17 mouse cellular contexts compared by ENCODE assay signal in genomic region chr16:76358128-76358748, GRCm38 (mm10). TPM values are rescaled to one million over a fixed set of nuclear protein-coding genes. Genes with fewer than 3 reads are reported as not detected.
DNase-seq lines count a peak whose midpoint lies in the region; ATAC-seq and TF ChIP-seq lines count a peak whose summit lies in the region.
"Had no signal": no experiment of that assay in that cellular context is flagged by ENCODE, and none has a peak within 500 bp of the region (broad histone marks: within the 10 kb centered on the region; RNA-seq: fewer than 3 reads in every experiment).

No protein-coding gene starts in this region.

- no peak overlapping the region for H3K4me3 ChIP-seq in forebrain, embryonic 11.5 days (ENCODE audit: low read depth, low read length)
- no peak overlapping the region for H3K4me3 ChIP-seq in forebrain, embryonic 10.5 days
- no peak overlapping the region for H3K4me3 ChIP-seq in lung, embryonic 14.5 days (ENCODE audit: low read depth, low read length)
- H3K4me3 ChIP-seq in lung, adult 2 months (replicated peaks; ENCODE audit: extremely low read depth, low read depth, low read length) = no peak overlapping the region
- no peak overlapping the region for H3K4me3 ChIP-seq in stomach, embryonic 16.5 days (replicated peaks; ENCODE audit: low read length)
- H3K4me3 ChIP-seq in lung, postnatal 0 days (ENCODE audit: low read depth, low read length) = no peak overlapping the region
- H3K4me3 ChIP-seq: embryonic facial prominence, embryonic 13.5 days; liver, embryonic 13.5 days; neural tube, embryonic 13.5 days had no signal

- peak; percentile 47; the same call in 1 of the 2 replicates for ATAC-seq in forebrain, embryonic 11.5 days (replicated peaks; ENCODE audit: low FRiP score)
- 0 out of 2 replicates have a peak, but pooled peaks have one; percentile 33 for ATAC-seq in lung, embryonic 14.5 days (ENCODE audit: insufficient read depth)
- peak; percentile 66 for ATAC-seq in stomach, embryonic 16.5 days (ENCODE audit: insufficient read depth, low FRiP score)
- no peak; the same call in 1 of the 2 replicates for ATAC-seq in lung, postnatal 0 days

- no peak overlapping the region for H3K27ac ChIP-seq in forebrain, embryonic 11.5 days (ENCODE audit: low read depth, low read length)
- H3K27ac ChIP-seq in forebrain, embryonic 10.5 days = no peak overlapping the region
- H3K27ac ChIP-seq in lung, embryonic 14.5 days (ENCODE audit: low read depth) = no peak overlapping the region
- no peak overlapping the region for H3K27ac ChIP-seq in stomach, embryonic 16.5 days (ENCODE audit: low read length)
- H3K27ac ChIP-seq in lung, postnatal 0 days (ENCODE audit: low read length) = no peak overlapping the region
- H3K27ac ChIP-seq: embryonic facial prominence, embryonic 13.5 days; liver, embryonic 13.5 days; neural tube, embryonic 13.5 days had no signal

- no peaks in the 10 kb centered on the region for H3K36me3 ChIP-seq in forebrain, embryonic 11.5 days (ENCODE audit: control insufficient read depth, insufficient read depth, low read length)
- peaks cover 5% of the 10 kb centered on the region for H3K36me3 ChIP-seq in forebrain, embryonic 10.5 days (replicated peaks)
- no peaks in the 10 kb centered on the region for H3K36me3 ChIP-seq in lung, embryonic 14.5 days (ENCODE audit: insufficient read depth)
- H3K36me3 ChIP-seq in stomach, embryonic 16.5 days (ENCODE audit: control insufficient read depth, insufficient read depth, low read length) = no peaks in the 10 kb centered on the region
- H3K36me3 ChIP-seq in lung, postnatal 0 days (ENCODE audit: insufficient read depth, low read length) = no peaks in the 10 kb centered on the region
- H3K36me3 ChIP-seq: embryonic facial prominence, embryonic 13.5 days; neural tube, embryonic 13.5 days had no signal

- no peak for TF ChIP-seq CTCF in lung, embryonic 14.5 days (IDR thresholded peaks at IDR 0.05; ENCODE audit: low read depth)
- TF ChIP-seq CTCF in lung, adult 2 months (IDR thresholded peaks at IDR 0.05; ENCODE audit: insufficient read depth, low read length) = no peak
- no peak for TF ChIP-seq CTCF in lung, postnatal 0 days (IDR thresholded peaks at IDR 0.05)

- H3K27me3 ChIP-seq in forebrain, embryonic 11.5 days (ENCODE audit: control insufficient read depth, insufficient read depth, low read length) = no peaks in the 10 kb centered on the region
- no peaks in the 10 kb centered on the region for H3K27me3 ChIP-seq in forebrain, embryonic 10.5 days (ENCODE audit: poor library complexity, severe bottlenecking)
- no peaks in the 10 kb centered on the region for H3K27me3 ChIP-seq in lung, embryonic 14.5 days (ENCODE audit: insufficient read depth, low read length)
- no peaks in the 10 kb centered on the region for H3K27me3 ChIP-seq in stomach, embryonic 16.5 days (ENCODE audit: control insufficient read depth, insufficient read depth, low read length)
- H3K27me3 ChIP-seq in lung, postnatal 0 days (replicated peaks; ENCODE audit: insufficient read depth, low read length) = no peaks in the 10 kb centered on the region
- H3K27me3 ChIP-seq: embryonic facial prominence, embryonic 13.5 days; liver, embryonic 13.5 days; neural tube, embryonic 13.5 days had no signal

- H3K9me3 ChIP-seq in forebrain, embryonic 11.5 days (ENCODE audit: control insufficient read depth, low read length) = no peaks in the 10 kb centered on the region
- H3K9me3 ChIP-seq in forebrain, embryonic 10.5 days = no peaks in the 10 kb centered on the region
- H3K9me3 ChIP-seq in lung, embryonic 14.5 days (ENCODE audit: low read depth, low read length) = no peaks in the 10 kb centered on the region
- no peaks in the 10 kb centered on the region for H3K9me3 ChIP-seq in stomach, embryonic 16.5 days (replicated peaks; ENCODE audit: control insufficient read depth, low read length)
- no peaks in the 10 kb centered on the region for H3K9me3 ChIP-seq in lung, postnatal 0 days (ENCODE audit: low read length)
- H3K9me3 ChIP-seq: embryonic facial prominence, embryonic 13.5 days; liver, embryonic 13.5 days; neural tube, embryonic 13.5 days had no signal

- TF ChIP-seq POLR2A in lung, adult 2 months (IDR thresholded peaks at IDR 0.05; ENCODE audit: borderline replicate concordance, extremely low read depth, low read depth, low read length) = no peak

- no peak overlapping the region for H3K9ac ChIP-seq in forebrain, embryonic 11.5 days (ENCODE audit: low read length)
- no peak overlapping the region for H3K9ac ChIP-seq in lung, embryonic 14.5 days
- H3K9ac ChIP-seq in stomach, embryonic 16.5 days (ENCODE audit: low read length) = no peak overlapping the region
- no peak overlapping the region for H3K9ac ChIP-seq in lung, postnatal 0 days (replicated peaks; ENCODE audit: low read depth)
- H3K9ac ChIP-seq: embryonic facial prominence, embryonic 13.5 days; liver, embryonic 13.5 days; neural tube, embryonic 13.5 days had no signal

- no peak for DNase-seq in forebrain, embryonic 11.5 days (ENCODE audit: low spot score)
- DNase-seq in forebrain, embryonic 10.5 days (ENCODE audit: extremely low spot score, low spot score) = no peak
- DNase-seq in lung, embryonic 14.5 days = no peak
- DNase-seq in lung, adult 2 months = no peak
- peak; percentile 97 for DNase-seq in large intestine, adult 2 months (ENCODE audit: low read depth, low spot score)
- no peak for DNase-seq in cerebellum, adult 11-12 months
- DNase-seq in lung, postnatal 0 days (ENCODE audit: low spot score) = no peak
- DNase-seq: cerebellum, adult 9-10 months; heart, adult 18-20 months; layer of hippocampus, postnatal 36 days; liver, embryonic 13.5 days; lung, postnatal 36 days; midbrain, embryonic 14.5 days; thymus, postnatal 25 days had no signal

- no peak overlapping the region for H3K4me2 ChIP-seq in forebrain, embryonic 11.5 days (ENCODE audit: low read depth, low read length, severe bottlenecking)
- no peak overlapping the region for H3K4me2 ChIP-seq in lung, embryonic 14.5 days
- H3K4me2 ChIP-seq in stomach, embryonic 16.5 days (ENCODE audit: low read depth, low read length) = peak overlapping the region; percentile 24; the same call in 1 of the 2 replicates
- H3K4me2 ChIP-seq in lung, postnatal 0 days (replicated peaks; ENCODE audit: low read depth, low read length) = no peak overlapping the region
- H3K4me2 ChIP-seq: embryonic facial prominence, embryonic 13.5 days; liver, embryonic 13.5 days; neural tube, embryonic 13.5 days had no signal

- TF ChIP-seq EP300 in lung, postnatal 0 days (IDR thresholded peaks at IDR 0.05) = no peak

- 73% methylated on average over 18 of the region's 18 CpGs for WGBS in forebrain, embryonic 11.5 days
- WGBS in forebrain, embryonic 10.5 days = 80% methylated on average over 18 of the region's 18 CpGs
- 62% methylated on average over 18 of the region's 18 CpGs for WGBS in lung, embryonic 14.5 days
- 72% methylated on average over 18 of the region's 18 CpGs for WGBS in lung, adult 2 months
- 33% methylated on average over 18 of the region's 18 CpGs for WGBS in large intestine, adult 2 months
- 57% methylated on average over 18 of the region's 18 CpGs for WGBS in stomach, embryonic 16.5 days
- WGBS in lung, postnatal 0 days = 63% methylated on average over 18 of the region's 18 CpGs

- H3K4me1 ChIP-seq in forebrain, embryonic 11.5 days (replicated peaks; ENCODE audit: control insufficient read depth, insufficient read depth, low read length) = no peaks in the 10 kb centered on the region
- H3K4me1 ChIP-seq in forebrain, embryonic 10.5 days = peaks cover 27% of the 10 kb centered on the region
- 0 out of 2 replicates have a peak, but pooled peaks cover 4% of the 10 kb centered on the region for H3K4me1 ChIP-seq in lung, embryonic 14.5 days (ENCODE audit: insufficient read depth)
- peaks cover 10% of the 10 kb centered on the region for H3K4me1 ChIP-seq in lung, adult 2 months (ENCODE audit: control insufficient read depth, insufficient read depth, low read length)
- peaks cover 5% of the 10 kb centered on the region; the same call in 1 of the 2 replicates for H3K4me1 ChIP-seq in stomach, embryonic 16.5 days (ENCODE audit: control insufficient read depth, insufficient read depth, low read length)
- 0 out of 2 replicates have a peak, but pooled peaks cover 7% of the 10 kb centered on the region for H3K4me1 ChIP-seq in lung, postnatal 0 days (ENCODE audit: insufficient read depth, low read depth, low read length)
- H3K4me1 ChIP-seq: embryonic facial prominence, embryonic 13.5 days had no signal

RNA-seq across cellular contexts. Expression of gene Nrip1, which starts 15.4 kb away (rescaled TPM):
- polyA plus RNA-seq in forebrain, embryonic 11.5 days (2014; fragmentation: Nextera tagmentation; extraction: Ambion mirVana) = 29.4 and 30.6 TPM in 2 replicates
- 38.5 and 45.5 TPM in 2 replicates for polyA plus RNA-seq in forebrain, embryonic 10.5 days (2016; fragmentation: Nextera tagmentation; extraction: Ambion mirVana)
- polyA plus RNA-seq in lung, embryonic 14.5 days (2014; fragmentation: Nextera tagmentation; extraction: Ambion mirVana) = 53.1 and 55.2 TPM in 2 replicates
- 7.6 and 8.0 TPM in 2 replicates for polyA plus RNA-seq in lung, adult 2 months (2012; rRNA removed)
- 4.3 and 13.8 TPM in 2 replicates for polyA plus RNA-seq in large intestine, adult 2 months (2012; rRNA removed)
- polyA plus RNA-seq in stomach, embryonic 16.5 days (2015; fragmentation: Nextera tagmentation; extraction: Ambion mirVana) = 34.6 and 34.8 TPM in 2 replicates
- 25.3 and 29.6 TPM in 2 replicates for polyA plus RNA-seq in lung, postnatal 0 days (2015; fragmentation: Nextera tagmentation; extraction: Ambion mirVana)
